Mouse (Mus musculus) brain, embryonic 18.5 days (tissue): ENCODE data around the gene Braf.
A peak's percentile ranks its signal among the peaks of the same experiment; 100 is the strongest.

Experiments
- DNase-seq: peaks from one replicate; pipeline ENCODE4 v3.0.0-alpha.2; 2012; ENCODE audit warnings: low read depth, low spot score

Braf gene

GRCm38 (mm10) chr6:39607365-39607764, 117.9 kb downstream of the Braf start:
- DNase-seq, result no peak

GRCm38 (mm10) chr6:39606862-39607261, 118.4 kb downstream of the Braf start:
- no peak for DNase-seq

GRCm38 (mm10) chr6:39606056-39606455, 119.2 kb downstream of the Braf start:
- DNase-seq, result no peak

GRCm38 (mm10) chr6:39604565-39604964, 120.7 kb downstream of the Braf start:
- DNase-seq, result no peak

- DNase-seq, result no peak
These were observed 123.4 kb downstream of the Braf start for GRCm38 (mm10) chr6:39601828-39602227.

GRCm38 (mm10) chr6:39600851-39601250, 124.4 kb downstream of the Braf start:
- no peak for DNase-seq

GRCm38 (mm10) chr6:39592401-39593214, 132.7 kb downstream of the Braf start, which contains the start of gene Ndufb2:
Gene Ndufb2 (plus strand): TSS chr6:39592574.
- peak; percentile 89 for DNase-seq

- no peak for DNase-seq
These were observed 133.8 kb downstream of the Braf start for GRCm38 (mm10) chr6:39591481-39591880.

GRCm38 (mm10) chr6:39585517-39585916, 139.7 kb downstream of the Braf start, which contains the start of gene Gm42420:
Gene Gm42420 (plus strand): TSS chr6:39585753.
- no peak for DNase-seq

- DNase-seq, result no peak
These were observed 144.0 kb downstream of the Braf start for GRCm38 (mm10) chr6:39581087-39581784.

GRCm38 (mm10) chr6:39580558-39580957, 144.7 kb downstream of the Braf start:
- DNase-seq, result no peak

GRCm38 (mm10) chr6:39579552-39579951, 145.7 kb downstream of the Braf start:
- DNase-seq, result no peak

GRCm38 (mm10) chr6:39574951-39575350, 150.3 kb downstream of the Braf start:
- DNase-seq, result no peak

- no peak for DNase-seq
These were observed 150.8 kb downstream of the Braf start for GRCm38 (mm10) chr6:39574555-39574869.

- DNase-seq, result no peak
These were observed 151.3 kb downstream of the Braf start, which contains the start of gene Adck2 for GRCm38 (mm10) chr6:39573791-39574554. Gene Adck2 (plus strand): TSS chr6:39573873.

GRCm38 (mm10) chr6:39570426-39570825, 154.8 kb downstream of the Braf start:
- no peak for DNase-seq

- no peak for DNase-seq
These were observed 157.7 kb downstream of the Braf start for GRCm38 (mm10) chr6:39567528-39567927.

GRCm38 (mm10) chr6:39562166-39563015, 162.9 kb downstream of the Braf start:
- peak; percentile 74 for DNase-seq

- no peak for DNase-seq
These were observed 165.9 kb downstream of the Braf start for GRCm38 (mm10) chr6:39559276-39559939.

- peak; percentile 66 for DNase-seq
These were observed 167.5 kb downstream of the Braf start, which contains the start of gene Dennd2a for GRCm38 (mm10) chr6:39557723-39558261. Gene Dennd2a (minus strand): TSS chr6:39557867.
